Mouse (Mus musculus): ENCODE measurements around the gene Osbpl8.

- TF ChIP-seq CTCF (IDR thresholded peaks at IDR 0.05; ENCODE audit: extremely low read depth, insufficient read depth, low read length) (no peak), POLR2A (IDR thresholded peaks at IDR 0.05; ENCODE audit: extremely low read depth, insufficient read depth, low read length) (no peak)
Measured at GRCm38 (mm10) chr10:111159789-111160522, 4.6 kb upstream of the Osbpl8 start.

Data from cortical plate, adult 2 months (tissue).